Mouse (Mus musculus) testis, adult 2 months (tissue): ENCODE data around the gene Etfbkmt.

ENCODE experiments used
- CTCF ChIP-seq: fragments of 200-500 bp; IDR thresholded peaks from 2 replicates; pipeline ENCODE4 v1.5.1; 2012; ENCODE audit warnings: low read depth, mild to moderate bottlenecking, inconsistent platforms, low read length, moderate library complexity; ENCODE audit not compliant: control insufficient read depth, insufficient read depth, insufficient replicate concordance
- POLR2A ChIP-seq: fragments of 200-500 bp; IDR thresholded peaks from 2 replicates; pipeline ENCODE4 v1.6.1; 2012; ENCODE audit warnings: low read depth, mild to moderate bottlenecking, inconsistent platforms, low read length, moderate library complexity; ENCODE audit not compliant: control insufficient read depth

- TF ChIP-seq CTCF (no peak), POLR2A (peak; percentile 25; the same call in 1 of the 2 replicates)
Observed at GRCm38 (mm10) chr6:149126675-149127074, 13.0 kb upstream of the Etfbkmt start.
